Mouse (Mus musculus) midbrain, embryonic 12.5 days (tissue): Measurements from ENCODE around the gene Otos. TPM values are rescaled to one million over a fixed set of nuclear protein-coding genes. Genes with fewer than 3 reads are reported as not detected.
A peak's percentile ranks its signal among the peaks of the same experiment; 100 is the strongest.

Source experiments
- ATAC-seq: fragments of 200-750 bp; cut with Nextera tagmentation; 2 replicates; pipeline ENCODE4 v1.8.0; 2017; ENCODE audit warnings: low read depth, moderate TSS enrichment, moderate library complexity; ENCODE audit not compliant: low FRiP score
- H3K27ac ChIP-seq: fragments of 300-500 bp; sonication (generic); replicated peaks from 2 replicates; pipeline ENCODE4 v1.5.1; 2016; ENCODE audit warnings: mild to moderate bottlenecking
- H3K27me3 ChIP-seq: fragments of 300-500 bp; sonication (generic); 2 replicates; pipeline ENCODE4 v1.6.1; 2016; ENCODE audit warnings: mild to moderate bottlenecking
- H3K36me3 ChIP-seq: fragments of 300-500 bp; sonication (generic); 2 replicates; pipeline ENCODE4 v1.6.1; 2016
- H3K4me1 ChIP-seq: fragments of 300-500 bp; sonication (generic); 2 replicates; pipeline ENCODE4 v1.6.1; 2016
- H3K4me2 ChIP-seq: fragments of 300-500 bp; sonication (generic); replicated peaks from 2 replicates; pipeline ENCODE4 v1.6.1; 2016; ENCODE audit warnings: mild to moderate bottlenecking, moderate library complexity
- H3K4me3 ChIP-seq: fragments of 300-500 bp; sonication (generic); 2 replicates; pipeline ENCODE4 v1.5.1; 2016; ENCODE audit warnings: mild to moderate bottlenecking
- H3K9ac ChIP-seq: fragments of 300-500 bp; sonication (generic); replicated peaks from 2 replicates; pipeline ENCODE4 v1.6.1; 2016; ENCODE audit warnings: mild to moderate bottlenecking, moderate library complexity
- H3K9me3 ChIP-seq: fragments of 300-500 bp; sonication (generic); 2 replicates; pipeline ENCODE4 v1.6.1; 2016; ENCODE audit warnings: mild to moderate bottlenecking
- WGBS: fragments of 180-500 bp; shearing (Covaris S2); methylation state at CpG from one replicate; pipeline ENCODE4 v1.1.7; 2016; 5-methylcytosine and 5-hydroxymethylcytosine counted together
- polyA plus RNA-seq: library from polyadenylated mRNA; unstranded; fragments of >200 nt; fragmentation: Nextera tagmentation; extraction: Ambion mirVana; gene quantifications from 2 replicates; pipeline ENCODE4 v1.2.1, GENCODE M21; 2016

Gene Otos
- not detected in 2 replicates for polyA plus RNA-seq

DNA sequence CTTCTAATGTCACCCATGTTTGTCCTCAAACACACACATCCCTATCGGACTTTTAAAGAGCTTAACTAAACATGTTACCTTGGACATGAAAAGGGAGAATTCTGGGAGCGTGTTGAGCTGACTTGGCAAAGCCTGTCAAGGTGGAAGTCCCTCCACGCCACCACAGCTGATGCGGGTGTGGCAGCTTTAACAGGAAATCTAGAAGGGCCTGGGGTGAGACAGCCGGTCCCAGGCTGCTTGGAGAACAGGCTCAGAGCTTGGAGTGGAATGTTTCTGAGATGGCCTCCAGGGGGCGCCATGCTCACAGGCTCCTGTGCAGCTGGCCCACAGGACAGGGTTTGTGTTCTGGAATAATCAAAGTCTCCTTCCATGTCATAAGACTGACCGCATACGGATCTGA lies at the start of gene Otos:
TSS of gene Otos (minus strand) at position 169 of the 400 bp plus-strand sequence.
- peak; percentile 59 for ATAC-seq
- no peak within 1 kb of the TSS for H3K4me2 ChIP-seq
- H3K9ac ChIP-seq = no peak within 1 kb of the TSS
- H3K27ac ChIP-seq = no peak within 1 kb of the TSS
- 28% methylated on average over 8 of the region's 8 CpGs for WGBS
- peaks cover 17% of the 10 kb centered on the region; the same call in 1 of the 2 replicates for H3K27me3 ChIP-seq
- H3K36me3 ChIP-seq = no peaks in the 10 kb centered on the region
- no peaks in the 10 kb centered on the region for H3K9me3 ChIP-seq
- no peak within 1 kb of the TSS for H3K4me3 ChIP-seq
- H3K4me1 ChIP-seq = no peaks in the 10 kb centered on the region

- H3K4me3 ChIP-seq = no peak overlapping the region
- H3K9ac ChIP-seq = no peak overlapping the region
- no peak overlapping the region for H3K27ac ChIP-seq
- H3K27me3 ChIP-seq = peaks cover 14% of the 10 kb centered on the region; the same call in 1 of the 2 replicates
- H3K4me1 ChIP-seq = peaks cover 25% of the 10 kb centered on the region
- no peak overlapping the region for H3K4me2 ChIP-seq
- no peaks in the 10 kb centered on the region for H3K36me3 ChIP-seq
- peak; percentile 45; the same call in 1 of the 2 replicates for ATAC-seq
- no peaks in the 10 kb centered on the region for H3K9me3 ChIP-seq
- 39% methylated on average over 4 of the region's 4 CpGs for WGBS
These were observed 48.2 kb upstream of the Otos start for GRCm38 (mm10) chr1:92696848-92697247.

GRCm38 (mm10) chr1:92695751-92696150 lies 47.1 kb upstream of the Otos start:
- 83% methylated on average over 5 of the region's 5 CpGs for WGBS
- H3K27ac ChIP-seq = no peak overlapping the region
- no peaks in the 10 kb centered on the region for H3K36me3 ChIP-seq
- H3K4me3 ChIP-seq = no peak overlapping the region
- H3K27me3 ChIP-seq = 0 out of 2 replicates have a peak, but pooled peaks cover 10% of the 10 kb centered on the region
- H3K9me3 ChIP-seq = no peaks in the 10 kb centered on the region
- ATAC-seq = no peak
- no peak overlapping the region for H3K4me2 ChIP-seq
- H3K4me1 ChIP-seq = peaks cover 25% of the 10 kb centered on the region
- no peak overlapping the region for H3K9ac ChIP-seq

- no peak for ATAC-seq
- no peaks in the 10 kb centered on the region; the same call in 1 of the 2 replicates for H3K4me1 ChIP-seq
- no peak overlapping the region for H3K4me3 ChIP-seq
- WGBS = 84% methylated on average over 3 of the region's 3 CpGs
- H3K9me3 ChIP-seq = no peaks in the 10 kb centered on the region
- H3K4me2 ChIP-seq = no peak overlapping the region
- no peak overlapping the region for H3K27ac ChIP-seq
- no peaks in the 10 kb centered on the region for H3K36me3 ChIP-seq
- H3K27me3 ChIP-seq = no peaks in the 10 kb centered on the region
- H3K9ac ChIP-seq = no peak overlapping the region
These were observed 42.7 kb upstream of the Otos start for GRCm38 (mm10) chr1:92691166-92691844.

- H3K36me3 ChIP-seq = no peaks in the 10 kb centered on the region
- no peaks in the 10 kb centered on the region for H3K9me3 ChIP-seq
- H3K4me1 ChIP-seq = no peaks in the 10 kb centered on the region; the same call in 1 of the 2 replicates
- H3K27ac ChIP-seq = no peak overlapping the region
- H3K4me2 ChIP-seq = no peak overlapping the region
- 0 out of 2 replicates have a peak, but pooled peaks cover 3% of the 10 kb centered on the region for H3K27me3 ChIP-seq
- no peak overlapping the region for H3K9ac ChIP-seq
- no peak for ATAC-seq
- H3K4me3 ChIP-seq = no peak overlapping the region
- 63% methylated on average over 8 of the region's 8 CpGs for WGBS
These were observed 38.4 kb upstream of the Otos start for GRCm38 (mm10) chr1:92686994-92687393.

DNA sequence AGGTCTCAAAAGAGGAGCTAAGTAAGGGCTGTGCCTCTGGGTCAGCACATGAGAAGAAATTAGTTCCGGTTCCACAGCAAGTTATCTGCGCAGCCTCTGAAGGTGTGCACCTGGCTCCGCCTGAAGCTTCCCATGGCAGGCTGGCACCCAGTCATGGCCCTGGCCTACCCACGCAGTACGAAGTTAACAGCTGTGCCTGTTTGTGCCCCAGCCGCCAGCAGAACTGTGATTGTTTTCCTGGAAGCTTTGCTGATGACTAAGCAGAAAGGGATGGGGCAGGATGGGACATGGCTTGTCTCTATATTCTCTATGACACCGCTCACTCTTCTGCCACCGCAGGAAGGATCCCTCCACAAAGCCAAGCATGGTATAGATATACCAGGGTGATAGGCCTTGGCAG lies 34.5 kb upstream of the Otos start:
- Histone ChIP-seq H3K4me1 (peaks cover 13% of the 10 kb centered on the region), H3K27ac (no peak overlapping the region), H3K27me3 (peaks cover 5% of the 10 kb centered on the region), H3K9ac (no peak overlapping the region), H3K36me3 (no peaks in the 10 kb centered on the region), H3K4me2 (no peak overlapping the region), H3K4me3 (no peak overlapping the region), H3K9me3 (no peaks in the 10 kb centered on the region)
- 93% methylated on average over 8 of the region's 8 CpGs for WGBS
- no peak for ATAC-seq

GRCm38 (mm10) chr1:92680668-92681603 lies 32.3 kb upstream of the Otos start:
- 24% methylated on average over 16 of the region's 16 CpGs for WGBS
- Histone ChIP-seq H3K9ac (no peak overlapping the region), H3K27me3 (peaks cover 7% of the 10 kb centered on the region), H3K4me2 (peak overlapping the region; percentile 17), H3K36me3 (no peaks in the 10 kb centered on the region), H3K9me3 (no peaks in the 10 kb centered on the region), H3K4me1 (peaks cover 13% of the 10 kb centered on the region), H3K27ac (no peak overlapping the region), H3K4me3 (no peak overlapping the region)
- ATAC-seq = peak; percentile 47; the same call in 1 of the 2 replicates

GRCm38 (mm10) chr1:92678757-92679156 lies 30.1 kb upstream of the Otos start:
- H3K36me3 ChIP-seq = no peaks in the 10 kb centered on the region
- H3K4me3 ChIP-seq = no peak overlapping the region
- 86% methylated on average over 5 of the region's 5 CpGs for WGBS
- H3K27ac ChIP-seq = no peak overlapping the region
- H3K4me1 ChIP-seq = peaks cover 13% of the 10 kb centered on the region
- no peak overlapping the region for H3K4me2 ChIP-seq
- peaks cover 7% of the 10 kb centered on the region for H3K27me3 ChIP-seq
- ATAC-seq = no peak
- H3K9ac ChIP-seq = no peak overlapping the region
- no peaks in the 10 kb centered on the region for H3K9me3 ChIP-seq

GRCm38 (mm10) chr1:92676676-92676975 lies 28.0 kb upstream of the Otos start:
- Histone ChIP-seq H3K9me3 (no peaks in the 10 kb centered on the region), H3K4me3 (no peak overlapping the region), H3K36me3 (no peaks in the 10 kb centered on the region), H3K4me1 (peaks cover 13% of the 10 kb centered on the region), H3K27me3 (peaks cover 3% of the 10 kb centered on the region), H3K27ac (no peak overlapping the region), H3K4me2 (no peak overlapping the region), H3K9ac (no peak overlapping the region)
- ATAC-seq = no peak
- 88% methylated on average over 3 of the region's 3 CpGs for WGBS

DNA sequence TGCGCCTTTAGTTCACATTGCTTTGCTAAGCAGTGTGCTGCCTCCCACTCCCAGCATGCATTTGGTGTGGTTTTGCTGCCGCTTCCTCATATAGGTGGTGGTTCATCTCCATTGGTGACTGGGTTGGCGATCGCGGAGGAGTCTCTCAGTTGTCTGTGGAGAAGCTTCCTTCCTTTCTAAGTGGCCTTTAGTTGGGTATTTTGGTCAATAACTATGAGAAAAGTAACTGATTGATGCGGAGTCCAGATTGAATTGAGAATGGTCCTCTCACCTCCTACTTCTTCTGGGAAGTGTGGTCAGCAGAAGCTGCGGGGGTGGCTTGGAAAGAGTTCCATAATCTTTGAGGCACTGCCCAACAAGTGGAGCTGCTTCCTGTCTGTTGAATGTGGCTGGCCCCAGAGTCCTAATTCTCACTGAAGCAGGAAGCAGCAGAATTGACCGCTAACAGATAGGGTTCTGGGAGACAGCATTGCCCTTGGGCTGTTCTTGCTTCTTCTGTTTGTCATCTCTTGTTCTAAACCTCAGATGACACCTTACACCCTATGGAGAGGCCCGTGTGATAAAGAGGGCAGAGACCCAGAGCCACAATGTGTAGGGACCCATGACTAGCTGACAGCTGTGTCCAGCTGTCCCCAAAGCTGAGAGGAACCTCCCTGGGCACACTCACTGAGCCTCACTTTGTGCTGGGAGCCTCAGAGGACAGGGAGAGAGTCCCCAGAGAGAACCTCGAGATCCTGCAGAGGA lies 27.5 kb upstream of the Otos start:
- WGBS = 84% methylated on average over 10 of the region's 10 CpGs
- ATAC-seq = no peak

GRCm38 (mm10) chr1:92673258-92673782 lies 24.7 kb upstream of the Otos start:
- no peak for ATAC-seq
- Histone ChIP-seq H3K4me2 (no peak overlapping the region), H3K36me3 (no peaks in the 10 kb centered on the region), H3K27ac (no peak overlapping the region), H3K9me3 (no peaks in the 10 kb centered on the region), H3K9ac (no peak overlapping the region), H3K4me1 (no peaks in the 10 kb centered on the region), H3K27me3 (peaks cover 3% of the 10 kb centered on the region), H3K4me3 (no peak overlapping the region)
- 78% methylated on average over 5 of the region's 5 CpGs for WGBS

More for the DNA sequence above, 27.5 kb upstream of the Otos start:
- Histone ChIP-seq H3K4me1 (peaks cover 10% of the 10 kb centered on the region), H3K27me3 (peaks cover 3% of the 10 kb centered on the region), H3K9ac (no peak overlapping the region), H3K36me3 (no peaks in the 10 kb centered on the region), H3K9me3 (no peaks in the 10 kb centered on the region), H3K4me2 (no peak overlapping the region), H3K4me3 (no peak overlapping the region), H3K27ac (no peak overlapping the region)
